Mouse (Mus musculus) ZHBTc4 (cell line): ENCODE data around the gene Trim11.

Source experiments
- DNase-seq: peaks from one replicate; pipeline ENCODE4 v3.0.0-alpha.2; 2011; ENCODE audit warnings: low read depth, low spot score

Trim11 gene

GRCm38 (mm10) chr11:58955868-58956257 lies 22.0 kb upstream of the Trim11 start:
- DNase-seq, result no peak

GRCm38 (mm10) chr11:58957226-58957914 lies 20.5 kb upstream of the Trim11 start:
- DNase-seq, result no peak

- DNase-seq, result no peak
Observed at GRCm38 (mm10) chr11:58958536-58958935, 19.4 kb upstream of the Trim11 start.

- no peak for DNase-seq
Observed at GRCm38 (mm10) chr11:58959186-58959825, 18.6 kb upstream of the Trim11 start.

GRCm38 (mm10) chr11:58959921-58960465 lies 17.9 kb upstream of the Trim11 start:
- DNase-seq, result peak; percentile 85

- DNase-seq, result peak; percentile 88
Observed at GRCm38 (mm10) chr11:58961364-58962177, 16.3 kb upstream of the Trim11 start.

GRCm38 (mm10) chr11:58963543-58963942 lies 14.3 kb upstream of the Trim11 start:
- DNase-seq, result peak; percentile 77

GRCm38 (mm10) chr11:58964216-58964615 lies 13.7 kb upstream of the Trim11 start:
- DNase-seq, result no peak

GRCm38 (mm10) chr11:58965001-58965760 lies 12.7 kb upstream of the Trim11 start:
- peak; percentile 59 for DNase-seq

GRCm38 (mm10) chr11:58967346-58967745 lies 10.5 kb upstream of the Trim11 start:
- no peak for DNase-seq

- no peak for DNase-seq
Observed at GRCm38 (mm10) chr11:58968551-58968950, 9.3 kb upstream of the Trim11 start.

GRCm38 (mm10) chr11:58969027-58969426 lies 8.9 kb upstream of the Trim11 start:
- DNase-seq, result no peak

GRCm38 (mm10) chr11:58969659-58970058 lies 8.2 kb upstream of the Trim11 start:
- DNase-seq, result no peak

GRCm38 (mm10) chr11:58970831-58971530 lies 6.9 kb upstream of the Trim11 start:
- peak; percentile 58 for DNase-seq

GRCm38 (mm10) chr11:58971796-58972195 lies 6.1 kb upstream of the Trim11 start:
- no peak for DNase-seq

GRCm38 (mm10) chr11:58974414-58974813 lies 3.5 kb upstream of the Trim11 start:
- no peak for DNase-seq

GRCm38 (mm10) chr11:58977150-58977549 lies 743 bp upstream of the Trim11 start:
- DNase-seq, result peak; percentile 53

- no peak for DNase-seq
Observed at GRCm38 (mm10) chr11:58977607-58978026, 276 bp upstream of the Trim11 start.

- DNase-seq, result no peak
Observed at GRCm38 (mm10) chr11:58978706-58979030, 775 bp downstream of the Trim11 start.

- DNase-seq, result no peak
Observed at GRCm38 (mm10) chr11:58979183-58979582, 1.3 kb downstream of the Trim11 start.

GRCm38 (mm10) chr11:58979661-58980060 lies 1.8 kb downstream of the Trim11 start:
- no peak for DNase-seq
